19 mouse cellular contexts compared by ENCODE assay signal in genomic region chr15:32575212-32575611, GRCm38 (mm10).
A peak's percentile ranks its signal among the peaks of the same experiment; 100 is the strongest.
DNase-seq lines count a peak whose midpoint lies in the region; ATAC-seq and TF ChIP-seq lines count a peak whose summit lies in the region.
"Had no signal": no experiment of that assay in that cellular context is flagged by ENCODE, and none has a peak within 500 bp of the region (broad histone marks: within the 10 kb centered on the region; RNA-seq: fewer than 3 reads in every experiment).

No protein-coding gene starts in this region.

- no peaks in the 10 kb centered on the region for H3K27me3 ChIP-seq in intestine, embryonic 14.5 days (replicated peaks; ENCODE audit: control insufficient read depth, insufficient read depth, low read length)
- no peaks in the 10 kb centered on the region for H3K27me3 ChIP-seq in intestine, postnatal 0 days (replicated peaks; ENCODE audit: control insufficient read depth, insufficient read depth, low read length)
- H3K27me3 ChIP-seq in stomach, postnatal 0 days (ENCODE audit: control insufficient read depth, insufficient read depth, low read length): no peaks in the 10 kb centered on the region
- H3K27me3 ChIP-seq: embryonic facial prominence, embryonic 12.5 days; heart, embryonic 15.5 days had no signal

- no peak for TF ChIP-seq EP300 in stomach, postnatal 0 days (optimal IDR thresholded peaks at IDR 0.05)

- ATAC-seq in intestine, embryonic 14.5 days (replicated peaks; ENCODE audit: low FRiP score, low TSS enrichment, low read depth): peak; percentile 79
- peak; percentile 83 for ATAC-seq in intestine, postnatal 0 days
- peak; percentile 72 for ATAC-seq in stomach, postnatal 0 days (ENCODE audit: low FRiP score, low TSS enrichment)
- ATAC-seq: forebrain, embryonic 16.5 days had no signal

- H3K36me3 ChIP-seq in intestine, embryonic 14.5 days (ENCODE audit: control insufficient read depth, insufficient read depth, low read length): no peaks in the 10 kb centered on the region
- H3K36me3 ChIP-seq in intestine, postnatal 0 days (ENCODE audit: control insufficient read depth, insufficient read depth): no peaks in the 10 kb centered on the region; the same call in 1 of the 2 replicates
- H3K36me3 ChIP-seq in stomach, postnatal 0 days (ENCODE audit: control insufficient read depth, insufficient read depth, low read length): no peaks in the 10 kb centered on the region
- H3K36me3 ChIP-seq: embryonic facial prominence, embryonic 12.5 days; heart, embryonic 10.5 days; heart, embryonic 15.5 days; hindbrain, embryonic 10.5 days had no signal

- H3K4me3 ChIP-seq in intestine, embryonic 14.5 days (ENCODE audit: low read depth, low read length): no peak overlapping the region
- no peak overlapping the region for H3K4me3 ChIP-seq in intestine, postnatal 0 days (ENCODE audit: low read depth, low read length)
- H3K4me3 ChIP-seq in stomach, postnatal 0 days (ENCODE audit: low read depth, low read length): no peak overlapping the region
- H3K4me3 ChIP-seq: embryonic facial prominence, embryonic 12.5 days; heart, embryonic 10.5 days; heart, embryonic 15.5 days; hindbrain, embryonic 10.5 days had no signal

- H3K4me1 ChIP-seq in intestine, embryonic 14.5 days (replicated peaks; ENCODE audit: control insufficient read depth, insufficient read depth, low read length): no peaks in the 10 kb centered on the region
- H3K4me1 ChIP-seq in intestine, postnatal 0 days (replicated peaks; ENCODE audit: control insufficient read depth, insufficient read depth, low read length): no peaks in the 10 kb centered on the region
- H3K4me1 ChIP-seq in stomach, postnatal 0 days (replicated peaks; ENCODE audit: control insufficient read depth, insufficient read depth): no peaks in the 10 kb centered on the region
- H3K4me1 ChIP-seq: embryonic facial prominence, embryonic 12.5 days; heart, embryonic 10.5 days; heart, embryonic 15.5 days; hindbrain, embryonic 10.5 days had no signal

- H3K9ac ChIP-seq in intestine, embryonic 14.5 days (ENCODE audit: low read length): no peak overlapping the region
- no peak overlapping the region for H3K9ac ChIP-seq in intestine, postnatal 0 days (ENCODE audit: low read depth, low read length)
- H3K9ac ChIP-seq in stomach, postnatal 0 days (ENCODE audit: low read length): no peak overlapping the region
- H3K9ac ChIP-seq: embryonic facial prominence, embryonic 12.5 days; heart, embryonic 15.5 days had no signal

- H3K4me2 ChIP-seq in intestine, embryonic 14.5 days (ENCODE audit: low read length): no peak overlapping the region
- H3K4me2 ChIP-seq in intestine, postnatal 0 days (replicated peaks; ENCODE audit: low read depth): no peak overlapping the region
- no peak overlapping the region for H3K4me2 ChIP-seq in stomach, postnatal 0 days (replicated peaks; ENCODE audit: low read depth)
- H3K4me2 ChIP-seq: embryonic facial prominence, embryonic 12.5 days; heart, embryonic 15.5 days had no signal

- H3K27ac ChIP-seq in intestine, embryonic 14.5 days (ENCODE audit: low read depth): no peak overlapping the region
- no peak overlapping the region for H3K27ac ChIP-seq in intestine, postnatal 0 days (ENCODE audit: low read depth, low read length)
- H3K27ac ChIP-seq in stomach, postnatal 0 days (replicated peaks): no peak overlapping the region
- H3K27ac ChIP-seq: embryonic facial prominence, embryonic 12.5 days; heart, embryonic 10.5 days; heart, embryonic 15.5 days; hindbrain, embryonic 10.5 days had no signal

- 76% methylated on average over 2 of the region's 2 CpGs for WGBS in intestine, embryonic 14.5 days
- WGBS in intestine, postnatal 0 days: 53% methylated on average over 2 of the region's 2 CpGs
- 69% methylated on average over 2 of the region's 2 CpGs for WGBS in stomach, postnatal 0 days

- peak; percentile 34 for DNase-seq in kidney, adult 9 months
- DNase-seq in kidney, postnatal 10 days: no peak
- no peak for DNase-seq in intestine, embryonic 14.5 days (ENCODE audit: low spot score)
- DNase-seq in stomach, postnatal 0 days (ENCODE audit: low spot score): peak; percentile 35
- DNase-seq in layer of hippocampus, postnatal 14 days (ENCODE audit: low spot score in 2 of 2): no peak
- no peak for DNase-seq in adrenal gland, postnatal 14 days
- DNase-seq: adrenal gland, postnatal 10 days; cerebellum, adult 11-12 months; cerebellum, adult 9-10 months; cerebellum, postnatal 25 days; gastrocnemius, postnatal 10 days; heart, adult 18-20 months; heart, postnatal 14 days had no signal

- TF ChIP-seq CTCF in intestine, postnatal 0 days (IDR thresholded peaks at IDR 0.05; ENCODE audit: low read depth): 0 out of 2 replicates have a peak, but pooled peaks have one; percentile 9
- TF ChIP-seq CTCF in stomach, postnatal 0 days (IDR thresholded peaks at IDR 0.05; ENCODE audit: low read depth): no peak

- no peaks in the 10 kb centered on the region for H3K9me3 ChIP-seq in intestine, embryonic 14.5 days (ENCODE audit: control insufficient read depth, low read length)
- no peaks in the 10 kb centered on the region for H3K9me3 ChIP-seq in intestine, postnatal 0 days (ENCODE audit: control insufficient read depth)
- no peaks in the 10 kb centered on the region for H3K9me3 ChIP-seq in stomach, postnatal 0 days (ENCODE audit: control insufficient read depth, low read length)
- H3K9me3 ChIP-seq: embryonic facial prominence, embryonic 12.5 days; heart, embryonic 10.5 days; heart, embryonic 15.5 days; hindbrain, embryonic 10.5 days had no signal

Comparison
In these comparisons a context has a peak if more than half of its experiments do, and no peak if none do; other contexts are left out.
1. DNase-seq: peak in kidney, adult 9 months (single experiment) and stomach, postnatal 0 days (single experiment); none in kidney, postnatal 10 days (single experiment), intestine, embryonic 14.5 days (single experiment), layer of hippocampus, postnatal 14 days (0 of 2) and adrenal gland, postnatal 14 days (single experiment).
2. Peak in every context shown above with its lines, with median percentiles within 50 percentile points of each other: ATAC-seq.